Mouse (Mus musculus) monocyte, adult 5-6 weeks (primary cell): ENCODE measurements at regions not wholly inside any gene's neighbourhood (a gene's known extent, or its start where the extent isn't known, plus 50 kb on each side); places are given as distances from the start of the nearest gene placed in this dataset.

Source experiments
- ATAC-seq: fragments of 153-309, 156-312 bp; replicated peaks from 2 replicates; pipeline ENCODE4 v1.8.0; 2017; ENCODE audit warnings: mild to moderate bottlenecking; ENCODE audit not compliant: low TSS enrichment, insufficient number of reproducible peaks, severe bottlenecking, poor library complexity, low FRiP score

DNA sequence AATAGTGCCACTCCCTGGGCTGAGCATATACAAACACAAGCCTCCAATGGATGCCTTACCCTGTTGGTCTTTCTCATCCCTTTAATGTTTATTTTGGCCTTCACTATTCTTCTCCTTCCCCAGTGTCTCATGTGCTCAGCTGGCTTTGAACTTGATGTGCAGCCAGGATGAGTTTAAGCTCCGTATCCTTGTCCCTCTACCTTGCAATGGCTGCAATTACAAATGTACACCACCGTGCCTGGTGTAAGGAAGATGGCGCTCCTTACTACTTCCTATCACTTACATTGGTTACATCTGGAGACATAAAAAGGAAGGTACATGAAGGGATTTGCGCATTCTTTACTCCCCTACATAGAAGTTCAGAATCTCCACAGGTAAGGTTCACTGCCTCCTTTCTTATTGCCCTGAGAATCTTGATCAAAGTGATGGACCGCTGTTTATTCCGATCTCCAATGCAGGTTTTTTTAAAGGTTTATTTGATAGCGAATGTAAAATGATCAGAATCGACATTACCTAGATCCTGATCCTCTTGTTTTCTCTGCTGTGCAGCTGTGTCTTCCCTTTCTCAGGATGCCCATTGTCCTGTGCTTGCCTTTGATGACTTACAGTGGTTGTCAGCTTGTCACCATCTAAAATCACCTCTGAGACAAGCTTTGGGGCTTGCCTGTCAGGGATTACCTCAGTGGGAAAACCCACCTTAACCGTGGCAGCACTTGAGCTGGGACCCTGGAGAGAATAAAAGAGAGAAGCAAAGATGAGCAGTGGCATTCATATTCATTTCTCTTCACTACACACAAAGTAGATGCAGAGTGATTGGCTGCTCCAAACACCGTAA, 178.1 kb downstream of the Ifng start:
- ATAC-seq: no peak

DNA sequence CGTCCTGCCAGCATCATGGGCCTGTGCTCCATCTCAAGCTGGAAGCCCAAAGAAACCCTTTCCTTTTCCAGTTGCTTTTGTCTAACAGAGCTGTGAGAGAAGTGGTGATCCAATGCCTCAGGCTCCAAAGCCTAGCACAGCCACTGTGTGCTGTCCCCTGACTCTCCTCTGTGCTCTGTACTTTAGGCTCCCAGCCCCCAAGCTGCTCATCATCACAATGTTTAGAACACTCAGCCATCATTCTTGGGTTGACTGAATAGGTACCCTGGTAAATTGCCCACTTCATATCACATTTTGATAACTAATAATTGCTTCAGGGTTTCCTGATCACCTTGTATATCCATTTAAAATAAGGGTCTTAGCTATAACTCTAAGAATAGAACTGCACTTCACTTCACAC, 178.8 kb downstream of the Ifng start:
- ATAC-seq: no peak

GRCm38 (mm10) chr10:118620611-118621010, 179.8 kb downstream of the Ifng start:
- ATAC-seq: no peak

GRCm38 (mm10) chr10:118621546-118621945, 180.7 kb downstream of the Ifng start:
- no peak for ATAC-seq

GRCm38 (mm10) chr10:118622131-118622530, 181.3 kb downstream of the Ifng start:
- ATAC-seq: no peak

DNA sequence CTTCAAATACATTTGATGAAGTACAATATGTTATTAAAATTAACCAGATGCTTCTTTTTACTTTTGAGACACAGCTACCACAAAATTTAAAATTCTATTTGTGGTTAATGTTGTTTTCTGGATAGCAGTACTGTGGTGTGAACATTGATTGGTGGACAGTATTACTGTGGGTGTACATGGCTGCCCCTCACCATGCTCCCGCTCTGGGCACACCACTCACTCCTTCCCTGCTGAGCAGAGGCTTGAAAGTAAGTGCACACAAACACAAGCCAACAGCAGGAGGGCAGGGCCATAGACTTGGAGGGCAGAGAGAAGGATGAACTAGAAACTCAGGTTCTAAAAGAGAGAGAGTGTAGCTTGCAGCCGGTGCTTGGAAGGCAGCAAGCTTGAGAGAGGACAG, 182.1 kb downstream of the Ifng start:
- no peak for ATAC-seq

GRCm38 (mm10) chr10:118624368-118624767, 183.5 kb downstream of the Ifng start:
- no peak for ATAC-seq

- ATAC-seq: no peak
Measured at GRCm38 (mm10) chr10:118628000-118628399, 187.2 kb downstream of the Ifng start.

- ATAC-seq: no peak
Measured at GRCm38 (mm10) chr10:118629360-118630040, 188.7 kb downstream of the Ifng start.

DNA sequence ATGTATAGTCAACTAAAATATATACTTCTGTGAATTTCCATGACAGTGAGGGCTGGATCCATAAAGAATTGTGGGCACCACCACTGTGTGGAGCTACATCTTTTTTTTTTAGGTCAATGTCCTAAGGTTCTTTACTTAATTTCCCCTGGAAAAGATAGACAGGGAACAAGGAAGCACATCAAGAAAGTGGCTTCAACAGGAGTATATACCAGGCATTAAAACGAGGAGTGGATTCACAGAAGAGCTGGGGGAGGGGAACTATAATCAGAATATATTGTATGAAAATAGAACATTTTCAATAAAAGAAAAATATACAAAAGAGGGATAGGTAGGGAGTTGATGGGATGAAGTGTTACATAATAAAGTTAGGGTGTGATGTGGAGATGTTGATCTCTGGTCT, 190.9 kb downstream of the Ifng start:
- ATAC-seq: no peak

GRCm38 (mm10) chr10:118632187-118632586, 191.3 kb downstream of the Ifng start:
- no peak for ATAC-seq

DNA sequence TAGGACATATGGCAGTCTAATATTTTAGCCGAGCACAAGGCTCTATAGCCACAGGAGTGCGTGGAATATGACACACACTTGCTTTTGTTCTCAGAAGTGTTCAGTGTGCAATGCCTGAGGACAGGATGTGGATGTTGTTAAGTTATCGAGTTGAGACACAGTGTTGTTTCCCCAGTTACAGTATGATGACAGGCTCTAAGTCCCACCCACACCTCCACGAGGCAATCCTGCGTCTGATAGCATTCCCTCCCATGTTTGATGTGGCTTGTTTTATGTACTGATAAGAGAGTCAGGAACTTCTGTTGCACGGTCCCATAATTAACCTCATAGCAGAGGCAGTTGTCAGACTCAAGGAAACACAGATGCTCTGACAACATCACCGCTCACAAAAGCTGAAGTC, 192.6 kb downstream of the Ifng start:
- ATAC-seq: no peak

DNA sequence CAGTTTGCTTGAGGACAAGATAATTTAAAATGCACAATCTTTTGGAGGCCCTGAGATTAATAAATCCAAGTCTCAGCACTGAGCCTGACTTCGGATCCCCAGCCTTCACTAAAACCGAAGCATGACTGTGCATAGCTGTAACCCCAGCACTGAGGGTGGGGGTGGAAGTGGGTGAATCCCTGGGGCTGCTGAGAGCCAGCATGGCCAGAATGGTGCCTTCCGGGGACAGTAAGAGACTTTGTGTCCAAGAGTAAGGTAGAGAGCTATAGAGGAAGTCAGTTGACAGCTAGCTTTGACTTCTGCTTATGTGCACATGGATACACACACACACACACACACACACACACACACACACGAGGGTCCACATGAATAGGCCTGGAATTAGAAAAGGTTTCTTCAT, 198.3 kb downstream of the Ifng start:
- ATAC-seq: no peak

DNA sequence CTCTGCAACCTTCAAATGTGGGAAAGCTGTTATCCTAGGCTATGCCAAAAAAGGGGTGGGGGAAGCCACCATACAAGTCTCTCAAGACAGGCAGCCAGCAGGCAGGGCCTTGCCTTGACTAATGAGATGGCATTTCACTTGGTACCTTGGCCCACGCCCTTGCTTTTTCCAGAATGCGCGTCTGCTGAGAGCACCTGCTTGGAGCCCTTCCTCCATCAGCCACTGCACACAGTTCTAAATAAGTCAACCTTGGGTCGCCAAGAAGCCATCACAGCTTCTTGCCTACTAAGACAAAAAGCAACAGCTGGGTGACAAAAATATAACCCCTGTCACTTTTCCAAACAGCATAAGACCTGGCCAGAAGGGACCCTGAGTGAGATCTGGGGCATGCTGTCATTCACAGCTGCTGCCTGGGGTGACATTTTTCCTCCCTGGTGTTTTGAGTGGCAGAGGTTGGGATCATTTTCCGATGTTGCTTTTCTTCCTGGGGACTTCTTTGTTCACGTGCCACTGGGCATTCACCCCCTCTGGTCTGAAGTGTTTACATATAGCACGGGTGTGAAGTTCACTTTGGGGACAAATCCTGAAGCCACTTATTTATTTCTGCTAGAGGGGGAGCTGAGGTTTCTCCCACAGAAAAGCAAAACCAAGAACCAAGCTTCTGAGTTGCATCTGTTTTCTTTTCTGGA, 199.4 kb downstream of the Ifng start:
- no peak for ATAC-seq

DNA sequence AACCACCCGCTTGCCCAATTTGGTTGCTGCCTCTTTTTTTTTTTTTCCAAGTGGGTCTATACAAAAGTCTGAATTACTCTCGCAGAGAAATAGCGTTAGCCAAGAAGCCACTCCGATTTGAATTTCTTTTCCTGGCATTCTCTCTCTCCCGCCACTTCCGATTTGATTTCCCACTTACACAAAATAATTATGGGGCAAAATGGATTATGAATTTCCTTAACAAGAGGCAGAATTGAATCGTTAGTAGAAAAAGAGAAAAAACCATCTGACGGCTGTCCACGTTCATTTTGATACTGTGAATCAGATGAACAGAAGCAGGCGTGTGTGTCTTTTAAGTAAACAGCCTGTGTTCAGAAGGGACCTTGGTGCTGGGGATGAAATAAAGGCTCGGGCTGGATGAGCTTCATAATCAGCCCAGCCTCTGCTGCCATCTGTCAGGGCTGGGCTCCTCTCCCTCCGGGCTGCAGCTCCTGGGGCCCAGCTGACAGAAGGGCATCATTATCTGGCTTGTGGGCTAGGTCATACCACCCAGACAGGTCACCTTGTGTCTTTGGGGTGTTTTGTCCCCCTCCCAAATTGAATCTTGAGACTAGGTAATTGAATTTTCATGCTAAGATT, 200.1 kb downstream of the Ifng start:
- no peak for ATAC-seq

- no peak for ATAC-seq
Measured at GRCm38 (mm10) chr10:118643622-118644021, 202.8 kb downstream of the Ifng start.

- no peak for ATAC-seq
Measured at GRCm38 (mm10) chr10:118648111-118648510, 207.3 kb downstream of the Ifng start.

DNA sequence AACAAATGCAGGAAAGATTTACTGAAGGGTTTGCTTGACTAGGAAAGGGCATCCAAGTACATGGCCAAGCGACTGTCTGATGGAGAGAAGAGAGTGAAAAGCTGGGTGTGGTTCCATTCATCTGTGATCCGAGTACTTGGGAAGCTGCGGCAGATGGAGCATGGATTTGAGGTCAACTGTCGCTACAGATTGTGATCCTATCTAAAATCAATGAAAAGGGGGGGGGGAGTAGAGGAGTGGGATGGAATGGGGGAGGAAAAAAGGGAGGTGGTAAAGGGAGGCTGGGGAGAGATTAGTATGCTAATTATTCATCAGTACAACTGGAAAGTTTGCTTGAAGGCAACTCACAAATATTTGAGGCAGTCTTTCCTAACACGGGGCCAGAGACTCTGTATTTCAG, 213.4 kb downstream of the Dyrk2 start:
- ATAC-seq: no peak

DNA sequence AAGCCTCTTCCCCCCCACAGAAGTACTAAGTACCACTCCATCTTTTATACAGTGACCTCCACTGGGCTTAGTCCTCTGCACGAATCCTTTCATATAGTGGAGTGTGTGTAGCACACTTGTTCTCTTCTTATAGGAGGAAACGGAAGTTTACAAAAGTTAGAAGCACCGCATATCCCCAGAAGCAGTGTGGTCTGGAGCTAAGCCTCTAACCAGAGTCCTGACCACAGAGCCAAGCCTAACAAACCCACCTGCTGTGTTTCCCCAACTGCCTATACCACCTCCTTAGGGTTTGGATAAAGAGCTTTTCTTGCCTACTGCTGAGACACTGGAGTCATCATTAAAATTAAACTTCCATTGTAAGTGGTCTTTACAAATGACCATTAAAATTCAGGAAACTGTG, 204.0 kb downstream of the Dyrk2 start:
- no peak for ATAC-seq
